Mouse (Mus musculus): ENCODE data around the gene Gm2000.
"Not testable (repeated sequence)": the region's sequence is repeated elsewhere in the genome, so short reads cannot be mapped to it uniquely, and the experiment has no call there.

Gm2000 gene

DNA sequence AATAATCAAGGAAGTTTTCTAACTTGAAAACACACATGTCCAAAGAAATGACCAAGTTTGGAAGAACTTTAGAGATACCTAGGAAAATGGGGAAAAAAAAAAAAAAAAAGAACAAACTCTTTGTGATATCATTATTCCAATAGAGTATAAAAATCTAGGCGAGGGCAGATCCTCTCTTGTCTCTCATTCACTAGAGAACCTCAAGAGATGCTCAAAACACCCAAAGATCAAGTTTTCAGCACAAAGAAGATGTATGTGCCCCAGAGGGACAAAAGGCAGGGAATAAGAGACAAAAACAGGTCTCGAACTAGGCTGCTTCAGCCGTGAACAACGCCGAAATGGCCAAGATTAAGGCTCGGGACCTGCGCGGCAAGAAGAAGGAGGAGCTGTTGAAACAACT lies at the start of gene Gm2000:
TSS of gene Gm2000 (plus strand) at position 301 of the 400 bp plus-strand sequence.
- in situ Hi-C loops (cut with MboI; ENCODE audit: low pct_unique_long_range_greater_than_20kb in 1 of 2, low sequenced_read_pairs in 2 of 2, unreplicated experiment in 1 of 2): no loop called here

DNA sequence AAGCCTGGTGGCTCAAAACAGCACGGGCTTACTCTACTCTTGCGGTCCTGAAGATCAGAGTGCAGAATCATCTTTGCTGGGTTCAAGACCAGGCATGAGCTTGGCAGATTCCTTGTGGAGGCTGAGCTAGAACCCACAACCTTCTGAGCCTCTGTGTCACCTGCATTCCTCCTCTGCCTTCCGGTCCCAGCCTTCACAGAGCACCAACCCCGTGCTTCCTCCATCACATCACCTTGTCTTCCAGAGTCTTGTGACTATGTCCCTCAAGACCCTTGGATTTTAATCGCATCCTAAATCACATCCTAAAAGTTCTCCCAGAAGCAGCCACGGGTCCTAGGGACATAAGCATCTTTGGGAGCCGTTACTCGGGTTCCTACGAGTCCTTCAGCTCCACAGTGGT lies 42.7 kb upstream of the Gm2000 start:
- in situ Hi-C loops (cut with MboI; ENCODE audit: low pct_unique_long_range_greater_than_20kb in 1 of 2, low sequenced_read_pairs in 2 of 2, unreplicated experiment in 1 of 2): no loop called here

DNA sequence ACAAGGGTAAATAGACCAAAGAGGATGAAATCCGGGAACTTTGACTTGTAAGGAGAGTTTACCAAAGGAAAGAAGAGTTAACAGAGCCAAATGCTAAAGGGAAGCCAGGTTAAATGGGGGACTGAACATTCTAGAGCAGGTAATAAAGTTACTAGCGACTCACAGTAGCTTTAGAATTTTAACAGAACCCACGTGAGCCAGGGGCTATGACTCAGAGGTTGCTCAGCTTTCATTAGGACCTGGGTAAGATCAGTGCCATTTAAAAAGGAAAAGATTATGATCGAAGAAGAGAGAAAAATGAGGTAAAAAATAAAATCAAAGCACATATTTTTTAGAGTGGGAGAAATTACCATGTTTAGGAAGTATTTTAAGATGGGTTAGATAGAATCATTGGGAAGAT lies 25.0 kb upstream of the Gm2000 start:
- in situ Hi-C loops (cut with MboI; ENCODE audit: low pct_unique_long_range_greater_than_20kb in 1 of 2, low sequenced_read_pairs in 2 of 2, unreplicated experiment in 1 of 2): no loop called here

DNA sequence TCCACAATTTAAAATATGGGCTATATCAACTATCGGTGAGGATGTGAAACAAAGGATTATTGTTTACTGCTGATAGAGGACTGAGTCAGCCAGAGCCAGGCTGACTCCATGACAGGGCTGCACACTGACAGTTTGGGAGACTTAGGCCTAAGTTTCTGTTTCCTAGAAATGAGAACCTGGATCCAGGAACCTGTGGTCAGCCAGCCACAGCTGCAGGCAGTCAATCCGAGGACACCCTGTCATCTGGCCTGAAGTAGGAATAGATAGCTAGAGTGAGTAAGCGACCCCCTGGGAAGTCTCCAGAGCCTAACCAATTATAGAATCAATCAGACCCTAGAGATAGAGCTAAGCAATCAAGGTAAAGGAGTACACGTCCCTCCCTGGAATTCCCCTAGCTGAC lies 21.4 kb upstream of the Gm2000 start:
- in situ Hi-C loops (cut with MboI; ENCODE audit: low pct_unique_long_range_greater_than_20kb in 1 of 2, low sequenced_read_pairs in 2 of 2, unreplicated experiment in 1 of 2): no loop called here

DNA sequence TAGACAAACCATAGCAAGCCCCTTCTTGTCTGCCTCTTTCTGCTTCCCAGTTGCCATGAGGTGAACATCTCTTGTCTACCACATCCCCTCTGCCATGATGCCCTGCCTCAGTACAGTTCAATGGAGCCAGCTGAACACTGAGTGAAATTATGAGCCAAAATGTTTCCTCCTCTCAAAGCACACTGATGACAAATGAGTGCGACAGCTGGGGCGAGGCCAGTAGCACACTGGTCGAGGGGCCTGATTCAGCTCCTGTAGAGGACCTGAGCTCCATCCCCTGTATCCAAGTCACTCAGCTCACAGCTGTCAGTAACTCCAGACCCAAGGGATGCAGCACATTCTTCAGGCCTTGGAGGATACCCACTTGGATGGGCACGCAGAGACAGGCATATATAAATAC lies 20.2 kb upstream of the Gm2000 start:
- in situ Hi-C loops (cut with MboI; ENCODE audit: low pct_unique_long_range_greater_than_20kb in 1 of 2, low sequenced_read_pairs in 2 of 2, unreplicated experiment in 1 of 2): no loop called here

DNA sequence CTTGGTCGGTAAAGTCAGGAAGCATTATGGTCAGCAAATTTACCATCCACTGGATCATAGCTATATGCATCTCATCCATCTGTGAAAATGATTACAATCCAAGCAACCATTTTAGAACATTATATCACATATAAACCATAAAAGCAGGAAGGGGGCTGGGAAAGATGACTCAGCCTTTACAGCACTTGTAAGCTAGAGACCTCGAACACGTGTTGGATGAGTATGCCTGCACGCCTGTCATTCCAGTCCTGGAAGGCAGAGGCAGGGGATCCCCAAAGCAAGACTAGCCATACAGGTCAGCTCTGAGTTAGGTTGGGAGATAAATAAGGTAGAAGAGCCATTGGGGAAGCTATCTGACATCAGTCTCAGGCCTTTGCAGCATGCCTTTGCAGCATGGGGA lies 16.8 kb upstream of the Gm2000 start:
- in situ Hi-C loops (cut with MboI; ENCODE audit: low pct_unique_long_range_greater_than_20kb in 1 of 2, low sequenced_read_pairs in 2 of 2, unreplicated experiment in 1 of 2): no loop called here

DNA sequence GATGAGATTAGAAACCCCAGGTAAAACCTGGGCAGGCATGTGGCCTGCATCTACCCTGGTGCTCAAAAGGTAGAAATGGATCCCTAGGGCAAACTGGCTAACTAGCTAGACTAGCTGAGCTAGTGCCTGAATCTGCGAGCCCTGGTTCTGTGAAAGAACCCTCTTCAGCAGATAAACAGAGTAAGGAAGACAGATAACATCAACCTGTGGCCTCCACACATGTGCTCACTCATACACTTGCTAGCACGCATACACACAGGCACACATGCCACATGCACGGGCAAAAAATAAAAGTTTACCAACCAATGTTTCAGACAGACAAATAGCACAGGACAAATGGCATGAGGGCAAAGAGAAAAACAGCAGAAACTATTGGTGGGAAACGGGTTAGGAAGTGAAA lies 15.4 kb upstream of the Gm2000 start:
- in situ Hi-C loops (cut with MboI; ENCODE audit: low pct_unique_long_range_greater_than_20kb in 1 of 2, low sequenced_read_pairs in 2 of 2, unreplicated experiment in 1 of 2): no loop called here

DNA sequence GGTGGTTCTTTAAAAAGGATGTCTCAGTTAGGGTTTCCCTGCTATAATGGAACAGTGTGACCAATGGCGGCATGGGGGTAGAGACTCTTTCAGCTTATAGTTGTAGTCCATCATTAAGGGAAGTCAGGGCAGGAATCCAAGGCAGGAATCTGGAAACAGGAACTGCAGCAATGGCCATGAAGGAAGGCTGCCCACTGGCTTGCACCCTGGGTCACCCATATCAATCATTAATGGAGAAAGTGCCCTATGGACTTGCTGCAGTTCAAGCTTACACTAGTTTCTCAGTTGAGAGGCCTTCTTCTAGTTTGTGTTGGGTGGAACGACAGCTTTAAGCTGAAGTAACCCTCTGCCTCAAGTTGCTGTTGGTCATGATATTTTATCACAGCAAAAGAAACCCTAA lies 13.4 kb upstream of the Gm2000 start:
- in situ Hi-C loops (cut with MboI; ENCODE audit: low pct_unique_long_range_greater_than_20kb in 1 of 2, low sequenced_read_pairs in 2 of 2, unreplicated experiment in 1 of 2): no loop called here

DNA sequence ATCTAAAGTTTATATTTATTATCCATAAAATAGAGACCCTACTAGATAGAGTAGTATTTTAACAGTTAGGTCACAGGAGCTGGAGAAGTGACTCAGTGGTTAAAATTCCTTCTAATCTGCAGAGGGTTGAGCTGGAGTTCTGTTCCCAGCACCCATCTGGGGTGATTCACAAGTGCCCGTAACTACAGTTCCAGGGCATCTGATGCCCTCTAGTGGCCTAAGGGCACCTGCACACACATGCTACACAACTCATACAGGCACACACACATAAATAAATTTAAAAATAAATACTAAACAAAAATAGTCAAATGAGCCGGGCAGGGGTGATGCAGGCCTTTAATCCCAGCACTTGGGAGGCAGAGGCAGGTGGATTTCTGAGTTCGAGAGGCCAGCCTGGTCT lies 15.4 kb downstream of the Gm2000 start:
- in situ Hi-C loops (cut with MboI; ENCODE audit: low pct_unique_long_range_greater_than_20kb in 1 of 2, low sequenced_read_pairs in 2 of 2, unreplicated experiment in 1 of 2): no loop called here

DNA sequence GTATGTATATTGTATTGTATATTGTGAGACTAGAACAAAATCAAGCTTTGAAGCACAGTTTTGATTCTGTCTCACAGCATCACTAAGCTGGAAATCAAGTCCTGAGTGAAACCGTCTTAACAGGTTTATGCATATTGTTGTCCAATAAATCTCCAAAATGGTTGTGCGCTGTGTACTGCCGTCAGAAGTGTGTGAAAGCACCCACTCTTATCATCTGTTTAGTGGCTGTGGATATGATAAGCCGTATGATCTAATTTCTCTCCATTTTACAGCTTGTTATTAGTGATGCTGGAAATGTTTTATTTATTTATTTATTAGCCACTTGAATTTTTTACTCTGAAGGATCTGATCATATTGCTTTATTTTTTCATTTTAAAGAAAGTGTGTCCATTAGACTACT lies 20.4 kb downstream of the Gm2000 start:
- in situ Hi-C loops (cut with MboI; ENCODE audit: low pct_unique_long_range_greater_than_20kb in 1 of 2, low sequenced_read_pairs in 2 of 2, unreplicated experiment in 1 of 2): no loop called here

DNA sequence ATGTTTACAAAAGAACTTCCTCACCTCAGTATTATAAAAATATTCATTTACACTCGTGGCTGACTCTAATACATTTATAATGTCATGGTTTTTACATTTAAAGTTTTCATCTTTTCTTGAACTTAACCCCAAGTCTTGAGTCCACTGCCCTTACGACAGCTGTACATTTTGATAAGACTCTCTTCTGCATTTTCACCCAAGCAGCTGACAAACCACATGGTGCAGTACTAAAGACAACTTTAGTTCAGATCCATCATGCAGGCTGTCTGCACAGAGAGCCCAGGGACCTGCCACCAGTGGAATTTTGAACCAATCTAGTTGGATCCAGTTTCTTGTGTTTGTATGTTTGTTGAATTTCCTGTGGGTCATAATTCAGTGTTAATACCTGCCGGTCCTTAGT lies 21.0 kb downstream of the Gm2000 start:
- in situ Hi-C loops (cut with MboI; ENCODE audit: low pct_unique_long_range_greater_than_20kb in 1 of 2, low sequenced_read_pairs in 2 of 2, unreplicated experiment in 1 of 2): no loop called here

DNA sequence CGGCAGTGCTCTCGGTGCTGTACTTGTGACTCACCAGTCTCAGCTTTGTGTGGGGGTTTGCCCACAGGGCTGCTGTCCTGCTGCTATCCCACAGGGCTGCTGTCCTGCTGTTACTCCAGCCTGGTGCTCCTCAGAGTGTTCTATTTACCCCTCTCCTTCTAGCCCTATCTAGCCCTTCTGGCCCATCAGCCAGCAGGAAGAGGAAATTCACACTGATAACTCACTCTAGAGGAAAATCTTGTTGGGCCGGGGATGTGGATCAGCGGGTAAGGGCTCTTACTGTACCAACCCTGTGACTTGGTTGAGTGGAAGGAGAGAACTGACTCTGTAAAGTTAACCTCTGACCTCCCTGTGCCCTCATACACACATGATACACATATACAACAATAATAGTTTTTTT lies 27.3 kb downstream of the Gm2000 start:
- in situ Hi-C loops (cut with MboI; ENCODE audit: low pct_unique_long_range_greater_than_20kb in 1 of 2, low sequenced_read_pairs in 2 of 2, unreplicated experiment in 1 of 2): no loop called here

DNA sequence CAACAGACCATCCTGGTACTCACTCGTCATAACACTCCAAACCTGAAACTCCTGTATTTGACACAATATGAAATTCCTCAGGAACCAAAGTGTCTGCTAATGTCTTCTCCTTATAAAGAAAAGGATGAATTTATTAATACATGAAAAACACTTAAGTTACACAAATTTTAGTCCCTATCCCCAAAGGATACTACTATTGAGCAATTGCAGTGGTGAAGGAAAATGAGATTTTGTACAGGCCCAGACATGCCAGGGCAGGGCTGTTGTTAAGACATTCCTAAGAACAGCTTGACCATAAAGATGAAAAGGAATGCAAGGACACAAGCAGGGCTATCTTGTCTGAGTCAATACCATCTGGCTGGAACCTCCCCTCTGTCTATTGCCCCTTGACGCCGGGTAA lies 34.3 kb downstream of the Gm2000 start:
- in situ Hi-C loops (cut with MboI; ENCODE audit: low pct_unique_long_range_greater_than_20kb in 1 of 2, low sequenced_read_pairs in 2 of 2, unreplicated experiment in 1 of 2): not testable (repeated sequence)

DNA sequence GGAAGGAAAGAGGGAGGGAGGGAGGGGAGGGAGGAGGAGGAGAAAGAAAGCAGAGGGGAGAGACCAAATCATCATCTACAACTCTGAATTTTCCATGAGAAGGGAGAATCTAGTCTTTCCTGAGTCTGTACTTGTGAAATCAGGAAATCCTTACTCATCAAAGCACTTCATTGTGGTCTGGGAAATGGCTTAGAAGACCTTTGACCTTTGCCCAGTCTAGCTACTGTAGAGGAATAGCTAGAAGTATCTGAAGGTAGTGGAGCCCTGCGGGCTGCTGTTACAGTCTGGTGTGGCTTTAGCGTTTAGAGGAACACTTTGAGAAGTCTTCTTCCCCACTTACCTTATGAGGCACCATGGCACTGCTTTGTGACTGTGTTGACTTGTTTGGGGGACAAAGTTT lies 36.7 kb downstream of the Gm2000 start:
- in situ Hi-C loops (cut with MboI; ENCODE audit: low pct_unique_long_range_greater_than_20kb in 1 of 2, low sequenced_read_pairs in 2 of 2, unreplicated experiment in 1 of 2): no loop called here

DNA sequence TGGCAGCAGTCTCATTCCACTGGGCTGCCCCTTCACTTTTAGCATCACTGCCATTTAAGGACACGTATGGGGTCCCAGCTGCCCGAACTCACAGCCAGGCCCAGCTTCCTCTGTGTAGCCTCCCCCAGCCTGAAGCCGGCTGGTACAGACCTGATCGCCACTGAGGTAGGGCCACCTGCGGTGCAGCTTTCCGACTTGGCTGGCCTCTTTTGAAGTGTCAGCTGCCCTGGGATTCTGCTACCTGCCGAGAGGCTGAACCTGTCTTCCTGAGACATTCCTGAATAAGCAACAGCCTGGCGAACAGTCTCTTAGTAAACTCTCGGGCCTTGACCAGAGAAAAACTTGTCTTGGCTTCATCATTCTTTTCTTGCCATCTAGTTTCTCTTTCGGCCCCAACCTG lies 37.4 kb downstream of the Gm2000 start:
- in situ Hi-C loops (cut with MboI; ENCODE audit: low pct_unique_long_range_greater_than_20kb in 1 of 2, low sequenced_read_pairs in 2 of 2, unreplicated experiment in 1 of 2): no loop called here

DNA sequence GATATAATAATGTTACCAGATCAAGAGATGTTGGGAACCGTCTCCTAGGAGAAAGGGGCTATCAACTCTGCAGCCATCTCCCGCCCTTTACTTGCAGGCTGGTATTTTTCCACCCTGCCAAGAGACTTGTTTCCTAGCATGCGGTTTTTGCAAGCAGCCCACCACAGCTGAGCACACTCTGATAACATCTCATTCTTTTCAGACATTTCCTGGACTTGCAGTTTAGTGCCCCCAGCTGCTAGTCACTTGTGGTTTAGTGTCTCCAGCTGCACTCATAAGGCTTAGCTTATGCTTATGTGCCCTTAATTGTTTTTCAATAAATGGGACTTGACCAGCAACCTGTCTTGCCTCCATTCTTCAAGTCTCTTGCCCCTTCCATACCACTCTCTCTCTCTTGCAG lies 42.2 kb downstream of the Gm2000 start:
- in situ Hi-C loops (cut with MboI; ENCODE audit: low pct_unique_long_range_greater_than_20kb in 1 of 2, low sequenced_read_pairs in 2 of 2, unreplicated experiment in 1 of 2): no loop called here

DNA sequence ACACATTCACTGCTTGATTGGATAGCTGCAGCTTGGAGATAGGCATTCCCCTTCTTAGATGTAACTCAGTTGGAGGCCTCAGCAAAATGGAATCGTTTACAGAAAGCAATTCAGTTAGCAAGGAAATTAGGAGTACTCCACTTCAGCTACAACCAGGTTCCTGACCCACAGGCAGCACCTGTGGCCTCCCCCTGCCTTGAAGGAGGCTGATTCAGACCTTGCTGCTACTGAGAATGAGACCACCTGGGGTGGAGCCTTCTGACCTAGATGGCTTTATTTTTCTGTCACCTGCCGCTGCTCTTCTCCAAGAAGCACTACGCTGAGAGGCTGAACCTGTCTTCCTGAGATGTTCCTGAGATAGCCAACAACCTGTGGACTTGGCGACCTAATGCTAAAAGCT lies 42.7 kb downstream of the Gm2000 start:
- in situ Hi-C loops (cut with MboI; ENCODE audit: low pct_unique_long_range_greater_than_20kb in 1 of 2, low sequenced_read_pairs in 2 of 2, unreplicated experiment in 1 of 2): no loop called here
